Mouse (Mus musculus) liver, embryonic 14.5 days (tissue): ENCODE results near the gene Cyp51.

Experiments used
- CTCF ChIP-seq: IDR thresholded peaks from 2 replicates; pipeline ENCODE4 v1.5.1; 2016; ENCODE audit warnings: antibody characterized with exemption, low read depth, control low read depth
- EP300 ChIP-seq: IDR thresholded peaks from 2 replicates; pipeline ENCODE4 v1.6.1; 2016; ENCODE audit warnings: antibody characterized with exemption, low read depth

DNA sequence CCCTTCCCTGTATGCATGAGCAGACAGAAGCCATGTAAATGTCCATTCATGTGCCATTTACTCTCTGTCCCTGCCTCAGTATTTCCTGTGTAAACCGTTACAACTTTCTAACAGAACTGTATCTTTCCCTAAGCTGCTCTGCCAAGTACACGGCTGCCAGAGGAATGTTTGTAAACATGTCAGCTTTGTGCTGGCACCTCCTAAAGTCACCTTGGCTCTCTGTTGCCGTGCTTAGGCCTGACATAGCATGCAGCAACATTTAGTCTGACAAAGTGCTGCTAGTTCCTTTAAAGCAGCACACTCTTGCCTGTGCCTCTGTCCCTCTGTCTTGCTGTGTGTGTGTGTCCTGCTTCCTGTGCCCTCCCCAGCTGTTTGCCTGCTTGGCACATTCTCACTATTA, 37.3 kb downstream of the Cyp51 start:
- TF ChIP-seq CTCF, result no peak
- TF ChIP-seq EP300, result no peak
